ENCODE assay signal across 8 mouse cellular contexts in the genomic region with DNA sequence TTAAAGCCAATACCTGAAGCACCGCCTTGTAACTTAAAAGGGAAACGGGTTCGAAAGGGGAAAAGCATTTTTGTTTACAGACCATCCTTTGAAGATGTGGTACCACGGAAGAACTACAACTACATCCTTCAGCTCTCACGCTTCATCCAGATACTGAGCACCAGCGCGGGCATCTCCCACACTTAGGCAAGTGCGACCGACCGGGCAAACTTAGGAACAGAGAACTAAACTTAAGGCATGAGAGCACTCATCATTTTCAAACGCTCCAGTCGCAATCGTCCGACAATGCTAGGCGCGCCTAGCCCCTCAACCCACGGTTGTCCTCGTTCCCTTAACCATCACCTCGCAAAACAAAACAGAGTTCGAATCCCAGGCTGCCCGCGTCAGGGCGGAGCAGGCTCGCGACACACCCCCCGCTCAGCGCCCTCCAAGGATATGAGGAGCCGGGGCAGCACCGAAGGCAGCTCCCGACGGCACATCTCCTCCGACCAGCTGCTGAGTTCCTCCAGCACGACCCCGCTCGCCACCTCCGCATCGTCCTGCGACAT. TPM values are rescaled to one million over a fixed set of nuclear protein-coding genes. Genes with fewer than 3 reads are reported as not detected.
DNase-seq lines count a peak whose midpoint lies in the region; ATAC-seq and TF ChIP-seq lines count a peak whose summit lies in the region.

No protein-coding gene starts in this region.

- peak overlapping the region; percentile 94 for H3K4me3 ChIP-seq in heart, embryonic 15.5 days
- peak overlapping the region; percentile 85 for H3K4me3 ChIP-seq in bone marrow macrophage, adult 2 months (ENCODE audit: insufficient read depth, low read length)
- peak overlapping the region; percentile 56 for H3K4me3 ChIP-seq in hindbrain, embryonic 14.5 days (replicated peaks; ENCODE audit: low read length)
- peak overlapping the region; percentile 70 for H3K4me3 ChIP-seq in midbrain, embryonic 11.5 days (ENCODE audit: low read depth, low read length)

- peak overlapping the region; percentile 70 for H3K9ac ChIP-seq in heart, embryonic 15.5 days
- H3K9ac ChIP-seq in hindbrain, embryonic 14.5 days, result peak overlapping the region; percentile 75
- peak overlapping the region; percentile 86 for H3K9ac ChIP-seq in midbrain, embryonic 11.5 days (ENCODE audit: low read length)

- DNase-seq in heart, postnatal 10 days, result no peak
- DNase-seq in hindbrain, embryonic 14.5 days (ENCODE audit: low spot score), result peak; percentile 34
- no peak for DNase-seq in midbrain, embryonic 11.5 days (ENCODE audit: low spot score, missing footprints)
- no peak for DNase-seq in cerebellum, postnatal 36 days
- DNase-seq in gastrocnemius, postnatal 36 days, result no peak
- no peak for DNase-seq in spleen, adult 12 weeks (ENCODE audit: low spot score)

- no peak for TF ChIP-seq POLR2A in bone marrow macrophage, adult 2 months (IDR thresholded peaks at IDR 0.05; ENCODE audit: borderline replicate concordance, low read depth, low read length)

- peak overlapping the region; percentile 74 for H3K4me2 ChIP-seq in heart, embryonic 15.5 days
- H3K4me2 ChIP-seq in hindbrain, embryonic 14.5 days (replicated peaks), result peak overlapping the region; percentile 75
- H3K4me2 ChIP-seq in midbrain, embryonic 11.5 days, result peak overlapping the region; percentile 69

- intact Hi-C loops in heart, postnatal 10 days (cut with DNase I), result no loop called here
- intact Hi-C loops in gastrocnemius, postnatal 36 days (cut with DNase I), result loop anchor here (2.0 kb wide), 1 partner anchor 65 kb away; the partner anchor contains the start of gene Scyl3

- H3K9me3 ChIP-seq in heart, embryonic 15.5 days (replicated peaks), result no peaks in the 10 kb centered on the region
- H3K9me3 ChIP-seq in hindbrain, embryonic 14.5 days (ENCODE audit: control insufficient read depth, low read length), result no peaks in the 10 kb centered on the region
- H3K9me3 ChIP-seq in midbrain, embryonic 11.5 days (ENCODE audit: control insufficient read depth, low read length), result no peaks in the 10 kb centered on the region

- ATAC-seq in heart, embryonic 15.5 days (replicated peaks; ENCODE audit: insufficient number of reproducible peaks, insufficient read depth, low FRiP score, low read depth), result peak; percentile 60
- peak; percentile 82 for ATAC-seq in hindbrain, embryonic 14.5 days (ENCODE audit: low FRiP score)
- ATAC-seq in midbrain, embryonic 11.5 days (ENCODE audit: low FRiP score), result peak; percentile 86; the same call in 1 of the 2 replicates

- H3K4me1 ChIP-seq in heart, embryonic 15.5 days (replicated peaks), result peaks cover 6% of the 10 kb centered on the region; the same call in 1 of the 2 replicates
- H3K4me1 ChIP-seq in bone marrow macrophage, adult 2 months (ENCODE audit: control insufficient read depth, insufficient read depth, low read length), result no peaks in the 10 kb centered on the region
- H3K4me1 ChIP-seq in hindbrain, embryonic 14.5 days (replicated peaks; ENCODE audit: control insufficient read depth, insufficient read depth, low read length), result peaks cover 8% of the 10 kb centered on the region; the same call in 1 of the 2 replicates
- H3K4me1 ChIP-seq in midbrain, embryonic 11.5 days (ENCODE audit: control insufficient read depth, insufficient read depth, low read length), result peaks cover 9% of the 10 kb centered on the region; the same call in 1 of the 2 replicates

- peak overlapping the region; percentile 84 for H3K27ac ChIP-seq in heart, embryonic 15.5 days
- H3K27ac ChIP-seq in bone marrow macrophage, adult 2 months (ENCODE audit: insufficient read depth, low read depth, low read length), result no peak overlapping the region
- no peak overlapping the region for H3K27ac ChIP-seq in hindbrain, embryonic 14.5 days
- H3K27ac ChIP-seq in midbrain, embryonic 11.5 days (ENCODE audit: low read depth, low read length), result no peak overlapping the region; the same call in 1 of the 2 replicates

- no peaks in the 10 kb centered on the region for H3K27me3 ChIP-seq in heart, embryonic 15.5 days
- H3K27me3 ChIP-seq in hindbrain, embryonic 14.5 days (ENCODE audit: control insufficient read depth, insufficient read depth, low read length), result no peaks in the 10 kb centered on the region
- no peaks in the 10 kb centered on the region for H3K27me3 ChIP-seq in midbrain, embryonic 11.5 days (ENCODE audit: control insufficient read depth, insufficient read depth, low read length)

- no peak for TF ChIP-seq CTCF in bone marrow macrophage, adult 2 months (IDR thresholded peaks at IDR 0.05; ENCODE audit: low read depth, low read length)

- H3K36me3 ChIP-seq in heart, embryonic 15.5 days, result no peaks in the 10 kb centered on the region
- H3K36me3 ChIP-seq in hindbrain, embryonic 14.5 days (replicated peaks; ENCODE audit: control insufficient read depth, insufficient read depth), result no peaks in the 10 kb centered on the region
- H3K36me3 ChIP-seq in midbrain, embryonic 11.5 days (ENCODE audit: control insufficient read depth, insufficient read depth, low read length), result no peaks in the 10 kb centered on the region

- WGBS in heart, embryonic 15.5 days, result 1% methylated on average over 38 of the region's 38 CpGs
- WGBS in hindbrain, embryonic 14.5 days, result 2% methylated on average over 38 of the region's 38 CpGs
- WGBS in midbrain, embryonic 11.5 days, result 2% methylated on average over 38 of the region's 38 CpGs

RNA-seq across cellular contexts. Expression of gene BC055324, which starts 0.3 kb away (rescaled TPM):
- 11.0 and 12.8 TPM in 2 replicates for polyA plus RNA-seq in heart, embryonic 15.5 days (2015; fragmentation: Nextera tagmentation; extraction: Ambion mirVana)
- 1 to 10 TPM; 1.5 to 3.3 TPM for total RNA-seq in heart, postnatal 10 days (2021)
- 7.6 and 8.3 TPM in 2 replicates for polyA plus RNA-seq in bone marrow macrophage, adult 2 months (2012; ENCODE audit: insufficient read depth, insufficient read length, missing spikeins)
- polyA plus RNA-seq in hindbrain, embryonic 14.5 days (2014; fragmentation: Nextera tagmentation; extraction: Ambion mirVana), result 5.5 and 5.7 TPM in 2 replicates
- 32.2 and 42.8 TPM in 2 replicates for polyA plus RNA-seq in midbrain, embryonic 11.5 days (2014; fragmentation: Nextera tagmentation; extraction: Ambion mirVana)
- under 1 TPM; 0.18 to 0.20 TPM for total RNA-seq in gastrocnemius, postnatal 36 days (2021)

RNA-seq across cellular contexts. Expression of gene Mettl18, which starts 0.4 kb away (rescaled TPM):
- polyA plus RNA-seq in heart, embryonic 15.5 days (2015; fragmentation: Nextera tagmentation; extraction: Ambion mirVana), result 6.1 and 6.2 TPM in 2 replicates
- total RNA-seq in heart, postnatal 10 days (2021), result 1 to 10 TPM; 3.4 to 4.7 TPM
- 4.4 and 4.7 TPM in 2 replicates for polyA plus RNA-seq in bone marrow macrophage, adult 2 months (2012; ENCODE audit: insufficient read depth, insufficient read length, missing spikeins)
- 8.2 and 9.1 TPM in 2 replicates for polyA plus RNA-seq in hindbrain, embryonic 14.5 days (2014; fragmentation: Nextera tagmentation; extraction: Ambion mirVana)
- 11.5 and 11.7 TPM in 2 replicates for polyA plus RNA-seq in midbrain, embryonic 11.5 days (2014; fragmentation: Nextera tagmentation; extraction: Ambion mirVana)
- 1 to 10 TPM; 2.0 to 3.1 TPM for total RNA-seq in gastrocnemius, postnatal 36 days (2021)

RNA-seq across cellular contexts. Expression of gene Sele, which starts 53.8 kb away (rescaled TPM):
- polyA plus RNA-seq in heart, embryonic 15.5 days (2015; fragmentation: Nextera tagmentation; extraction: Ambion mirVana), result 2.0 and 2.3 TPM in 2 replicates
- 1 to 10 TPM; 2.3 to 3.6 TPM for total RNA-seq in heart, postnatal 10 days (2021)
- not detected in 2 replicates for polyA plus RNA-seq in bone marrow macrophage, adult 2 months (2012; ENCODE audit: insufficient read depth, insufficient read length, missing spikeins)
- polyA plus RNA-seq in hindbrain, embryonic 14.5 days (2014; fragmentation: Nextera tagmentation; extraction: Ambion mirVana), result not detected in 2 replicates
- polyA plus RNA-seq in midbrain, embryonic 11.5 days (2014; fragmentation: Nextera tagmentation; extraction: Ambion mirVana), result not detected in 2 replicates
- total RNA-seq in gastrocnemius, postnatal 36 days (2021), result not detected
